Mouse (Mus musculus) cerebellum, adult 11 months (tissue): Measurements from ENCODE around the gene Pax2.
"Not testable (repeated sequence)": the region's sequence is repeated elsewhere in the genome, so short reads cannot be mapped to it uniquely, and the experiment has no call there.

ENCODE experiments used
- DNase-seq: peaks from one replicate; pipeline ENCODE4 v3.0.0; 2022

The Pax2 gene

DNA sequence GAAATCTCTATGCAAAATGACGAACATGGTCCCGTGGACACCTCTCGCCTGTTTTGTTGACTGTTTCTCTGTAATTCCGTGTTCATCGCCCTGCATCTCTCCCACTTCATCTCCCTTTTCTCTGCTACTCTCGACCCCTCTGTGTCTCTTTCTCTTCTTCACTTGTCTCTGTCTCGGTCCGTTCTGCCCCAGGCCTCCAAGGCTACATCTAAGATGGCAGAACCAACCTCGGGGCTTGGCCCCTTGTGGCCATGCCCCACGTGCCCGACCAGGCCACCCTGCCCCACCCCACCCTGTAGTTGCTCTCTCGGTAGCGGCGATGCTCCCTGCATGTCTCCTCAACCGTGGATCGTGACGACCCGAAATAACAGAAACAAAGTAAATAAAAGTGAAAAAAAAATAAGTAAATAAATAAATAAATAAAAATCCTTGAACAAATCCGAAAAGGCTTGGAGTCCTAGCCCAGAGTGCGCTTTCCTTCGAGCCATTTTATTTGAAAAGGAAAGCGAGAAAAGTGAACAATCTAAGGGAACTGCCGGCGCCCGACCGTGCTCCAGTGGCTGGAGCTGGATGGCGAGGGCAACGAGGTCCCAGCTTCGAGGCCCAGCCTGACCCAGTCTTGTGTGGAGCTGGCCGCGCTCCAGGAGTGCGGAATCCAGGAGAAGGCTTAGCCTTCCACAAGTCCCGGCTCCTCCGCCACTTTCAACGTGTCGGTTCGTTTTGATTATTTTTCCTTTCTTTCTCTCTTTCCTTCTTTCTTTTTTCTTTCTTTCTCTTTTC, 81.8 kb downstream of the Pax2 start:
- DNase-seq = no peak

DNA sequence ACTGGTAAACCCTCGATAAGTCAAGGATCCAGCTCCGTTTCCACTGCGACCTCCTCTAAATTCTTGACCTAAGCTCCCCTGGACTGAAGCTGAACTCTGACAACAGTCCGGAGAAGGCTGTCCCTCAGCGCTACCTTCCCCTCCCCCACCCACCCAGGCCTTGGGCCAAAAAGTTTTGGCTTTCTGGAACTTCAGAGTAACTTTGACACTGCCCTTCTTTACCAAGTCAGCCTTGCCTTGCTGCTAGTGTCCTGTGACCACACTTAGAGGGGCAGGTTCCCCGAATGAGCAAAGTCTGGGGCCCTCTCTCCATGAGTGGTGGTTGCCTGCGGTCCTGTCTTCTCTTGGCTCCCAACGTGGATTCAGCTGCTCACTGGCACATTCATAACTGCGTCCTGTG, 82.5 kb downstream of the Pax2 start:
- DNase-seq = no peak

DNA sequence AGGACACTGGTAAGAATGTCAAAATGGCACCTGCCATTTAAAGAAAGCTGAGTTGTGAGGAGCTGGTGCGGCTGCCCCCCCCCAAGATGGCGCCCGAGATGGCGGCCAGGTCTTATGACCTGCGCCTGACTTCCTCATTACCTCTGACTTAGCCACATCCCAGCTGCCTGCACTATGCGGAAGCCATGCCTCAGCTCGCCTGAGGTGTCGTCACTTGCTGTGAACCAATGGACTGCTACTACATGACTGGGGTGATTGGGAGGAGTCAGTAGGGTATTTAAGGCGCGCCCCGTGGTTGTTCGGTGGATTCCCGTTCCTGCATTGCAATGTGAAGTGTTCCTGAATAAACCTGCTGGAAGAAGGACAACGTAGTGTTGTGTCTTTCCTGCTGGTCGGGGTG, 86.8 kb downstream of the Pax2 start:
- DNase-seq = not testable (repeated sequence)

DNA sequence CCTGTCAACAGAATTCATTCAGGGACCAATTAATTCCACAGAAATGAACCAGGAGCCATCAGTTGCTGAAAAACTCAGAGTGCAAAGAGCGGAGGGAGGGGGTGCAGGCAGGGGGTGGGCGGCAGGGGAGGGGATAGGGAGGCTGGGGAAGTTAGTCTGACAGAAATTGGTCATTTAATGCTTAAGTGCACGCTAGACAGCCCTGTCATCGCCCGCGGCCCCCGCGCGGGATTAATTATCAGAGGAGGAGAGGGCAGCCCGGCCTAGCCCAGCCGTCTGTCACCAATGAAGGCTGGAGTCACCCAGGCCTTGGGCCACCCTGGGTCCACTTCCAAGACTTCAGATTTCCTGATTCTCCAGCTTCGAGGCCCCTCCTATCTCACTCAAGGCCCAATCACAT, 93.6 kb downstream of the Pax2 start:
- no peak for DNase-seq

DNA sequence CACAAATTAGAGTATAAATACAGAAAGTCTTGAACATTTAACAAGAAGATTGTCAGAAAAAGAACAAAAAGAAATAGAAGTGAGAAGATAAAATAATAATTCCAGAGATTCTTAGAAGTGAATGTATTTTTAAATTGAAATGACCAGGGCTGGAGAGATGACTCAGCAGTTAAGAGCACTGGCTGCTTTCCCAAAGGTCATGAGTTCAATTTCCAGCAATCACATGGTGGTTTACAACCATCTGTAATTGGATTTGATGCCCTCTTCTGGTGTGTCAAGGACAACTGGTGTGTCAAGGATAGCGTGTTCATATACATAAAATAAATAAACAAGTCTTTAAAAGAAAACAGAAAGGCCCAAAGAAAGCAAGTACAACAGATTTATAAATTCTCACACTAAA, 102.8 kb downstream of the Pax2 start:
- DNase-seq = no peak

DNA sequence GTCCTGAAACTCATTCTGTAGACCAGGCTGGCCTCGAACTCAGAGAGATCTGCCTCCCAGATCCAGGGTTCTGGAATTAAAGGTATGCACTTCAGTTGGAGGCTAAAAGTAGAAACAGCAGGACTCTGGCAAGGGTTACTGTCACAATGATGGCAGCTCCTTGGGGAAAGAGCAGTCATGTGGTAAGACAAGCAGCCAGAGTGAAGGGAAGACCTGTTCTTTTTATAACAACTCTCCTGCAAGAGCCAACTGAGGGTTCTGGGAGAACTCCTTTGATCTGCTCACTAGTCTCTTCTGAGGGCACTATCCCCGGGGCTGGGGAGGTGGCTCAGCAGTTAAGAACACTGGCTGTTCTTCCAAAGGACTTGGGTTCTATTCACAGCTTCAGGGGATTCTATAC, 112.9 kb downstream of the Pax2 start:
- no peak for DNase-seq

DNA sequence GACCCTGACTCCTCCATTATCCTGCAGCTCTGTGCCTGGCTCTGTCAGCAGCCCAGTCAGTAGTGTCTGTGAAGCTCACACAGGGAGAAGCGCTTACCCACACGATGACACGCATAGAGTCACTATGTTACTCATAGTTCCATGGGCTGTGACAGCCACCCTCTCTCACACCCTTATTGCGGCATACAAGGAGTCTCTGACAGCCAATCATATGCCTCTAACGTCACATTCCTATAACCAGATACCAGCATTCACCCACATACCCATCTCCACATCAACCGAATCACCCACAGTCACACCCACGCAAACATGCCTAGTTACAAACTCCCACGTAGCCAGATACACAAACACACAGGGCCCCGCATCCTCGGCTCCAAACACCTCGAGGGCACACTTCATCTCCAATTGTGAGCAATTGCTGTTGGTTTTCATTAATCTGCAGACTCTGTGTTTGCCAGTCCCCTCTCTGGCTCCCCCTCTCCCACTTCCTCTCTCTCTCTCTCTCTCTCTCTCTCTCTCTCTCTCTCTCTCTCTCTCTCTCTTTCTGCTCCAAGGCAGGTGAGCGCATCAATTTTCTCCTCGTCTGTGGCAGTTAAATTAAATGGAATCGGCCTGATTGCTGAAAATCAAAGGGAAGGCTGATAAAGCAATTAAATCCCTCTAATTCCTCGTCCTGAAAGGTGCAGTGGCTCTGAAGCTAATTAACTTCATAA, 118.5 kb downstream of the Pax2 start:
- no peak for DNase-seq

DNA sequence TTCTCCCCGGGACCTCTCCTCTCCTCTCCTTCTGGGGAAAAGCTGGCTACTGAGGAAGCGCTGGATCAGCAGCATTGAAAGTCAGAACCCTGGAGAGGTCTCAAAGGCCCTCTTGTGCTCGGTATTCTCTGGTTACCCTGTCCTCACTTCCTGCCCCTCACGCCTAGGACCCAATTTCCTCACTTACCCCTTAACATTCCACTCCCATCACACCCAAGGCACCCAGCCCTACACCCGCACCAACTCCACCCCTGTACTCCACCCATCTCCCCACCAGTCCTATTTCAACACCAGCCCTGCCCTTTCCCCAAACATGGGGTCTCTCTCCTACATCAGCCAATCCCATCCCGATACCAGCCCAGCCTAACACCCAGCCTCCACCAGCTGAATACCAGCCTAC, 119.1 kb downstream of the Pax2 start:
- no peak for DNase-seq

DNA sequence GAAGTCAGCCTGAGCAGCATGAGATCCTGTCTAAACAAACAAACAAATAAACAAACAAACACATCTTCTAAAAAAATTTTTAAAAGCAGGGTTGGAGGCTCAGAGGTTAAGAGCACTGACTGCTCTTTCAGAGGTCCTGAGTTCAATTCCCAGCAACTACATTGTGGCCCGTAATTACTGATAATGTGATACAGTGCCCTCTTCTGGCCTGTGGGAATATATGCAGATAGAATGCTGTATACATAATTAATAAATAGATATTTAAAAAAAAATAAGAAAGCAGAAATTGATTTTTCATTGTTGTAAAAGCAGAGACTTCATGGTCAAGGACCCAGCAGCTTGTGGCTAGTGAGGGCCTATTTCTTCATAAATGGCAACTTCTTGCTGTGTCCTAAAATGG, 119.9 kb downstream of the Pax2 start:
- DNase-seq = no peak

DNA sequence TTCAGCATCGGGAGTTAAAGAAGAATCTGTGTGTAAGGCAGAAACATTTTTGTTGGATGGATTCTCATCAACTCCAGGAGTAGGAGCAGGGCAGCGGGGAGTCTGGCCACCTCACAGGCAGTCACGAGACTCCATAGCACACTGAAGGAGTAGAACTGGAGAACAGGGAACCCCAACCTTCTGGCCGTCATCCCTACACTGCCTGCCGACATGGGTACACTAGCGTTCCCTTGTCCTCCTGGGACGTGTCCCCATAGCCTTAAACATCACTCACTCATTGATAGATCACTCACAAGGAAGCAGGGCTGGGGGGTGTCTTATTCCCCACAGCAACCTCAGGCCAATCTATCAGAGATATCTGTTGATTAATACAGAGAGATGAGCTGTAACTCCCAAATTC, 120.7 kb downstream of the Pax2 start:
- DNase-seq = no peak

DNA sequence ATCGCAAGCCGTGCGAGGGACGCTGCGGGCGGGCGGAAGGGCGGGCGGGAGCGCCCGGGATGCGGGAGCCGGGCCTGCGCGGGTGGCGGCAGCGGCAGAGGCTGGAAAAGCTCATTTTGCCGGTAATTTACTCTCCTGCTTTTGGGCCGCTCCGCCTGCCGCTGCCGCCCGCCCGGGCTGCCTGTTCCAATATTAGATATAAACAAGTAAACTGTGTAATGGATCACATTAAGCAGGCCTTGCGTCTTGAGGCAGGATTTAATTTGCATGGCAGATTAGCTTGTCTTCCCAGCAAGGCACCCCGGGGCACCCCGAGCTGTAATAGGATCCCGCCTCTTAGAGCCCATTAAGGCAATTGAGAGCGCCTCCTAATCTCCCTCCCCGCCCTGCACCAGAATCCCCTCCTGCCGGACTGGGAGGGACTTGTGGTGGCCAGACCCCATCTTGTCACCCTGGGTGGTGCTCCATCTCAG, 126.7 kb downstream of the Pax2 start:
- DNase-seq = no peak

DNA sequence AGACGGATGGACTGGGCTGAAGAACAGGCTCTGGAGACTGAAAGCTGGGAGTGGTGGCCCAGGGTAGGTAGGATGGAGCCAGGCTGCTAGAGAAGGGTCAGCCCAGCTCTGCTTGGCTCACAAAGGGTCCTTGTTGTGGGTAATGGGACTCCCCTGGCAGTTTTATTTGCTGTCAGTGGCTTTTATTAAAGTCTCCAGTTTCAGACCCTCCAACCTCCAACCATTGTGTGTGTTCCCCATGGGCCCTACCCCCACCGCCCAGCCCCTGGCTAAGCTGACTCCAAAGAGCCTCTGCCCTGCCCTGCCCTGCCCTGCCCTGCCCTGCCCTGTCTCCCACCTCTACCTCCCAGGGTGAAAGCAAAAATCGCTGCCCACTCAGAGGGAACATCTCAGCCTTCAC, 128.5 kb downstream of the Pax2 start:
- DNase-seq = no peak

DNA sequence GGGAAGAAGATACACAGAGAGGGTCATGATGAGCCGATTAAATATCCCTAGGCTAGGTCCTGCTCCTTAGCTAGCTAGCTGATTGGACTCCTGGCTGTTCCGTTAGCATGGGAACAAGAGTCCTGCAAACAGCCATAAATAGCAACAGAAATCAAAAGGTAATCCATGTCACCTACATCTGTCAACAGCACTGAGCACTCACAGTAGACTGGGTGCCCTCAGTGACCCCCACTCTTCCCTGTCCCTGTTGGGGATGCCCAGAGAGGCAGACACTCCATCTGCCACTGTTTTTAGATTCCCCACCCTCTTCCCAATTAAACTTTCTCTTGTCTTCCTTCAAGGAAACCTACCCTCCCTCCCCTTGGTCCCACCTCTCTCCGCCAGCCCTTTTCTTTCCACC, 130.6 kb downstream of the Pax2 start:
- DNase-seq = no peak
